Comparison of ENCODE assay signal across 30 mouse cellular contexts in genomic region chr4:56951701-56952100, GRCm38 (mm10). TPM values are rescaled to one million over a fixed set of nuclear protein-coding genes. Genes with fewer than 3 reads are reported as not detected.
"Had no signal": no experiment of that assay in that cellular context is flagged by ENCODE, and none has a peak within 500 bp of the region (broad histone marks: within the 10 kb centered on the region; RNA-seq: fewer than 3 reads in every experiment).

No protein-coding gene starts in this region.

- H3K9ac ChIP-seq: heart, embryonic 13.5 days; heart, embryonic 15.5 days; hindbrain, embryonic 13.5 days; hindbrain, embryonic 15.5 days; intestine, embryonic 15.5 days; kidney, embryonic 15.5 days; limb, embryonic 12.5 days; liver, embryonic 13.5 days; liver, embryonic 15.5 days; liver, postnatal 0 days had no signal

- H3K4me1 ChIP-seq: intestine, embryonic 15.5 days; limb, embryonic 12.5 days had no signal

- H3K36me3 ChIP-seq: heart, embryonic 13.5 days; heart, embryonic 15.5 days; hindbrain, embryonic 13.5 days; hindbrain, embryonic 15.5 days; intestine, embryonic 15.5 days; kidney, embryonic 15.5 days; limb, embryonic 10.5 days; limb, embryonic 12.5 days; liver, embryonic 13.5 days; liver, embryonic 15.5 days had no signal

- DNase-seq: gastrocnemius, adult 2 months; gastrocnemius, postnatal 10 days; gastrocnemius, postnatal 25 days; heart, adult 2 months; heart, postnatal 14 days; heart, postnatal 36 days; kidney, adult 11 months; kidney, adult 2 months; kidney, adult 9 months; kidney, postnatal 14 days; kidney, postnatal 36 days; layer of hippocampus, adult 9-11 months; layer of hippocampus, postnatal 36 days; liver; liver, embryonic 13.5 days; liver, postnatal 0 days had no signal

- H3K27me3 ChIP-seq: heart, embryonic 13.5 days; heart, embryonic 15.5 days; hindbrain, embryonic 15.5 days; intestine, embryonic 15.5 days; kidney, embryonic 15.5 days; limb, embryonic 12.5 days; liver, embryonic 13.5 days; liver, embryonic 15.5 days had no signal

- H3K9me3 ChIP-seq: heart, embryonic 13.5 days; heart, embryonic 15.5 days; hindbrain, embryonic 13.5 days; hindbrain, embryonic 15.5 days; intestine, embryonic 15.5 days; kidney, embryonic 15.5 days; limb, embryonic 10.5 days; limb, embryonic 12.5 days; liver, embryonic 13.5 days; liver, embryonic 15.5 days had no signal

- H3K27ac ChIP-seq: gastrocnemius, adult 2 months; heart, adult 2 months; heart, embryonic 13.5 days; heart, embryonic 15.5 days; hindbrain, embryonic 13.5 days; hindbrain, embryonic 15.5 days; hindbrain, postnatal 0 days; intestine, embryonic 15.5 days; kidney, embryonic 15.5 days; kidney, postnatal 0 days; limb, embryonic 10.5 days; limb, embryonic 12.5 days; liver, embryonic 13.5 days; liver, embryonic 15.5 days had no signal

- H3K4me3 ChIP-seq: gastrocnemius, adult 2 months; heart, adult 2 months; heart, embryonic 13.5 days; heart, embryonic 15.5 days; hindbrain, embryonic 13.5 days; hindbrain, embryonic 15.5 days; intestine, embryonic 15.5 days; kidney, embryonic 15.5 days; limb, embryonic 10.5 days; limb, embryonic 12.5 days; liver, embryonic 13.5 days; liver, embryonic 15.5 days had no signal

RNA-seq across cellular contexts. Expression of gene Frrs1l, which starts 38.5 kb away (rescaled TPM):
- total RNA-seq: gastrocnemius, postnatal 25 days; hematopoietic stem cell, adult 5-6 weeks had no signal
- polyA plus RNA-seq: gonadal fat pad, adult 2 months; heart, postnatal 0 days; liver, postnatal 0 days had no signal
